Mouse (Mus musculus) liver, embryonic 14.5 days (tissue): ENCODE data around the gene Hyou1.

ENCODE experiments used
- CTCF ChIP-seq: IDR thresholded peaks from 2 replicates; pipeline ENCODE4 v1.5.1; 2016; ENCODE audit warnings: antibody characterized with exemption, low read depth, control low read depth
- EP300 ChIP-seq: IDR thresholded peaks from 2 replicates; pipeline ENCODE4 v1.6.1; 2016; ENCODE audit warnings: antibody characterized with exemption, low read depth

DNA sequence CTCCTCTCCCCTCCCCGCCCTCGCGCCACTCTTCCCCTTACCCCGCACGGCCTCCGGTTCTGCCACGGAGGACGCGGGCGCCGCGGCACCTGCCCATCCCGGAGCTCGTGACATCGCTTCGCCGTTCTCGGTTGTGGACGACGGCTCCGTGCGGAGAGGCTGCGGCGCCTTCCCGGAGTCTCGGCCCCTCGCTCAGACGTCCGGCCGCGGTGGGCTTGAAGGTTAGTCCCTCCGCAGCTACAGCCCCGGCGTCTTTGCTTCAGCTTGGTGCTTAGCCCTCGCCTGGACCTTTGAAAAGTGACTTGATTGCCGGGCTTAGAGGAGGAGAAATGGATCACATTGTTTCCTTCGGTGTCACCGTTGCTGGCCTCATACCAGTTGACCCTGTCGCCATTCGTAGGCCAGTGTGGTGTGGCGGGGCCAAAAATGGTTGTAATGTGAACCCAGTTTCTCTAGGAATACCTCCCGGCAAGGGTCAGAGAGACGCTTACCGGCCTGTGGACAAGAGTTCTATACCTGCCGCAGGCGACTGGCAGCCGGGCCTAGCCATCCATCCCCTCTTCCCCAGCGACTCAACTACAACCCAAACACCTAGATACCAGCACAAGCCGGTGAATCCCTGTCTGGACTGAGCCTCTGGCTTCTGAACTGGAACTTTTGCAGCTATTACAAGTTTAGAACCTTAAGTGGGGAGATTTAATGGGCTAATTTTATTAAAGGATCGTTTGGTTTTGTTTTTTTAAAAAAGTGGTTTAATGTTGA is 43.8 kb upstream of the Hyou1 start:
- TF ChIP-seq CTCF (no peak), EP300 (peak; percentile 45)
